Mouse (Mus musculus) lung, postnatal 0 days (tissue): ENCODE data around the gene Tubb4a.

Experiments used
- CTCF ChIP-seq: IDR thresholded peaks from 2 replicates; pipeline ENCODE4 v1.5.1; 2016; ENCODE audit warnings: antibody characterized with exemption, mild to moderate bottlenecking
- EP300 ChIP-seq: IDR thresholded peaks from 2 replicates; pipeline ENCODE4 v1.6.1; 2016; ENCODE audit warnings: antibody characterized with exemption, mild to moderate bottlenecking, control low read depth

DNA sequence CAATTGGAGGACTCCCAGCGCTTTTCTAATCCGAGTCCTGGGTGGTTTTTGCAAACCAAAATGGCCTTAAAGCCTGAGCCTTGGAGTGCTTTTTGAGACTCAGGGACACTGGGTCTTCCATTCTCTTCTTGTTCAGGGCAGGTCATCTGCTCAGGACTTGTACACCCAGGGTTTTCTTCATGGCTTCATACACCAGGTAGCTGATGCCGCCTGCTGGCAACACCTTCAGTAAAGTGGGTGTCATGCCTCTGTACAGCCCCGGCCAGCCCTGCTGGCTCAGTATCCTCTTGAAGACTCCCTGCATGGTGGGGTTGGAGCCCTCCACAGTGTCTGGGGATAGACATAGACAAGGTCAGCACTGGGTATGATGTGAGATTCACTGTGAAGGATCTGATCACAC is 54.7 kb downstream of the Tubb4a start:
- TF ChIP-seq CTCF: no peak
- TF ChIP-seq EP300: no peak
